Mouse (Mus musculus) testis, adult 2 months (tissue): ENCODE measurements around the gene Gm20683.

Experiments used
- CTCF ChIP-seq: fragments of 200-500 bp; IDR thresholded peaks from 2 replicates; pipeline ENCODE4 v1.5.1; 2012; ENCODE audit warnings: low read depth, mild to moderate bottlenecking, inconsistent platforms, low read length, moderate library complexity; ENCODE audit not compliant: control insufficient read depth, insufficient read depth, insufficient replicate concordance
- POLR2A ChIP-seq: fragments of 200-500 bp; IDR thresholded peaks from 2 replicates; pipeline ENCODE4 v1.6.1; 2012; ENCODE audit warnings: low read depth, mild to moderate bottlenecking, inconsistent platforms, low read length, moderate library complexity; ENCODE audit not compliant: control insufficient read depth

DNA sequence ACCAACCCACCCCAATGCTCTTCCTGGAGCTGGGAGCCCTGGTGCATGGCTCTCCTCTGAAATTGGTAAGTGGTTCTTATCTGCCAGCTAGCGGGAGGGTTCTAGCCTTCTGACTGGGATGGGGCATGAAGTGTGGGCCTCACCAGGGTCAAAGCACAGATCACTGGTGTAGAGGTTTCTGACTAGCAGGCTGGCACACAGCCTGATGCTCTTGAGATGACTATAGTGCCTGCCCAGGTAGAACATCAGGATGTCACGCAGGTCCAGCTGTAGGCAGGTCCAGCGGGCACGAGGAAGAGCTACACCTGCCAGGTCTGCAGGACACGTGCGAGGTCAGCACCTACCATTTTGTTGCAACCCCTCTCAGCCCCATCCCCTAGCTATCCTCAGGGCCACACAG lies 18.7 kb upstream of the Gm20683 start:
- no peak for TF ChIP-seq POLR2A
- TF ChIP-seq CTCF = no peak
